Comparison of ENCODE assay signal across 9 mouse cellular contexts in the genomic region with DNA sequence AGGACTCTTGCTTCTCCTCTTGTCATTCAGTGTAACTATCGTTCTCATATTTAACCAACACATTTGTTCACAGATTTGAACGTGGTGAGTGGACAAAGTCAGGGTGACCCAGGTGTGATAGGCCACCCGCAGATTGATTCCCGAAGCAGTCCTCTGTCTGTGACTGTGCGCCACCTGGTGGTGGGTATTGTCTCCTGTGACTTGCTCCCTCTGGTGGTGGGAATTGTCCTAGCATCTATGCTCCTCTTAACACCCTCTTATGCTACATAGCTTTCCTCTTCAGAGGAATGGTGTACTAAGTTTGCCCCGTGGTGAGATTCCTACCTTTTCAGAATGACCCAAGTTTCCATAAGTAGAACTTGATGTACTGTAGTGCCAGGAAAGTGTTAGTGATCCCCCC. TPM values are rescaled to one million over a fixed set of nuclear protein-coding genes. Genes with fewer than 3 reads are reported as not detected.
A peak's percentile ranks its signal among the peaks of the same experiment; 100 is the strongest.
DNase-seq lines count a peak whose midpoint lies in the region; ATAC-seq lines count a peak whose summit lies in the region.
"Had no signal": no experiment of that assay in that cellular context is flagged by ENCODE, and none has a peak within 500 bp of the region (broad histone marks: within the 10 kb centered on the region; RNA-seq: fewer than 3 reads in every experiment).

No protein-coding gene starts in this region.

- H3K4me2 ChIP-seq in hindbrain, embryonic 11.5 days (replicated peaks; ENCODE audit: low read depth, low read length), result no peak overlapping the region
- H3K4me2 ChIP-seq in hindbrain, embryonic 16.5 days (ENCODE audit: low read length), result no peak overlapping the region
- no peak overlapping the region for H3K4me2 ChIP-seq in neural tube, embryonic 11.5 days (ENCODE audit: low read depth)
- H3K4me2 ChIP-seq: embryonic facial prominence, embryonic 12.5 days had no signal

- no peaks in the 10 kb centered on the region for H3K27me3 ChIP-seq in hindbrain, embryonic 11.5 days (ENCODE audit: control insufficient read depth, insufficient read depth, low read length)
- H3K27me3 ChIP-seq in hindbrain, embryonic 16.5 days (replicated peaks; ENCODE audit: control insufficient read depth, insufficient read depth, low read length), result no peaks in the 10 kb centered on the region
- no peaks in the 10 kb centered on the region for H3K27me3 ChIP-seq in neural tube, embryonic 11.5 days (ENCODE audit: control insufficient read depth, insufficient read depth, low read length)
- H3K27me3 ChIP-seq: embryonic facial prominence, embryonic 12.5 days had no signal

- peak; percentile 92 for DNase-seq in hindbrain, embryonic 11.5 days (ENCODE audit: low spot score)
- peak; percentile 61 for DNase-seq in adrenal gland, adult 8-10 months
- DNase-seq in embryo, embryonic 9.5 days (ENCODE audit: extremely low spot score), result peak; percentile 78
- peak; percentile 49 for DNase-seq in heart, postnatal 25 days (ENCODE audit: low spot score)
- DNase-seq in left cerebral cortex, postnatal 10 days (ENCODE audit: extremely low spot score in 1 of 2, low spot score in 2 of 2), result peak; percentile 76 to 81
- peak; percentile 85 for DNase-seq in neural tube, embryonic 11.5 days (ENCODE audit: low spot score)
- peak; percentile 93 for DNase-seq in testis, postnatal 10 days (ENCODE audit: low spot score)

- ATAC-seq in hindbrain, embryonic 11.5 days (ENCODE audit: low FRiP score), result no peak
- ATAC-seq in hindbrain, embryonic 16.5 days, result no peak
- no peak for ATAC-seq in neural tube, embryonic 11.5 days (ENCODE audit: insufficient read depth, low FRiP score, low TSS enrichment)

- no peaks in the 10 kb centered on the region for H3K4me1 ChIP-seq in hindbrain, embryonic 11.5 days (replicated peaks; ENCODE audit: control insufficient read depth, insufficient read depth, low read length)
- no peaks in the 10 kb centered on the region for H3K4me1 ChIP-seq in hindbrain, embryonic 16.5 days (ENCODE audit: control insufficient read depth, insufficient read depth, low read depth, low read length)
- H3K4me1 ChIP-seq in neural tube, embryonic 11.5 days (ENCODE audit: control insufficient read depth, insufficient read depth, low read length), result no peaks in the 10 kb centered on the region
- H3K4me1 ChIP-seq: embryonic facial prominence, embryonic 12.5 days had no signal

- intact Hi-C loops in heart, postnatal 25 days (cut with DNase I), result loop anchor here (1.0 to 2.0 kb wide), 3 partner anchors 219 to 412 kb away; no protein-coding TSS in a partner anchor
- intact Hi-C loops in left cerebral cortex, postnatal 10 days (cut with DNase I), result loop anchor here (5.0 kb wide), 2 partner anchors 350 to 410 kb away; a partner anchor contains a TSS

- no peak overlapping the region for H3K4me3 ChIP-seq in hindbrain, embryonic 11.5 days (ENCODE audit: low read depth, low read length)
- H3K4me3 ChIP-seq in hindbrain, embryonic 16.5 days (ENCODE audit: low read length), result no peak overlapping the region
- H3K4me3 ChIP-seq in neural tube, embryonic 11.5 days (ENCODE audit: low read depth, low read length), result no peak overlapping the region
- H3K4me3 ChIP-seq: embryonic facial prominence, embryonic 12.5 days had no signal

- WGBS in hindbrain, embryonic 11.5 days, result 32% methylated on average over 6 of the region's 6 CpGs
- WGBS in hindbrain, embryonic 16.5 days, result 37% methylated on average over 6 of the region's 6 CpGs
- WGBS in neural tube, embryonic 11.5 days, result 40% methylated on average over 6 of the region's 6 CpGs

- no peaks in the 10 kb centered on the region for H3K36me3 ChIP-seq in hindbrain, embryonic 11.5 days (ENCODE audit: control insufficient read depth, insufficient read depth, low read length)
- no peaks in the 10 kb centered on the region for H3K36me3 ChIP-seq in hindbrain, embryonic 16.5 days (ENCODE audit: control insufficient read depth, insufficient read depth, low read length)
- no peaks in the 10 kb centered on the region for H3K36me3 ChIP-seq in neural tube, embryonic 11.5 days (ENCODE audit: control insufficient read depth, insufficient read depth, low read length)
- H3K36me3 ChIP-seq: embryonic facial prominence, embryonic 12.5 days had no signal

- H3K27ac ChIP-seq in hindbrain, embryonic 11.5 days (ENCODE audit: low read depth, low read length), result no peak overlapping the region
- no peak overlapping the region for H3K27ac ChIP-seq in hindbrain, embryonic 16.5 days (ENCODE audit: low read depth, low read length)
- H3K27ac ChIP-seq in neural tube, embryonic 11.5 days (ENCODE audit: low read depth, low read length), result no peak overlapping the region
- H3K27ac ChIP-seq: embryonic facial prominence, embryonic 12.5 days had no signal

- no peaks in the 10 kb centered on the region for H3K9me3 ChIP-seq in hindbrain, embryonic 11.5 days (ENCODE audit: control insufficient read depth, low read length)
- H3K9me3 ChIP-seq in hindbrain, embryonic 16.5 days (ENCODE audit: control insufficient read depth, low read length), result no peaks in the 10 kb centered on the region
- H3K9me3 ChIP-seq in neural tube, embryonic 11.5 days (ENCODE audit: control insufficient read depth, low read length), result no peaks in the 10 kb centered on the region
- H3K9me3 ChIP-seq: embryonic facial prominence, embryonic 12.5 days had no signal

- H3K9ac ChIP-seq in hindbrain, embryonic 11.5 days (ENCODE audit: low read depth, low read length), result no peak overlapping the region
- no peak overlapping the region for H3K9ac ChIP-seq in hindbrain, embryonic 16.5 days (ENCODE audit: low read depth, low read length)
- no peak overlapping the region for H3K9ac ChIP-seq in neural tube, embryonic 11.5 days (ENCODE audit: low read length)
- H3K9ac ChIP-seq: embryonic facial prominence, embryonic 12.5 days had no signal

RNA-seq across cellular contexts. Expression of a gene that starts 4.7 kb away (rescaled TPM):
- polyA plus RNA-seq in hindbrain, embryonic 11.5 days (2014; fragmentation: Nextera tagmentation; extraction: Ambion mirVana), result 15.8 and 26.5 TPM in 2 replicates
- 28.5 and 29.2 TPM in 2 replicates for polyA plus RNA-seq in hindbrain, embryonic 16.5 days (2015; fragmentation: Nextera tagmentation; extraction: Ambion mirVana)
- total RNA-seq in adrenal gland, adult 8-10 months (2022), result 1 to 10 TPM; 1.2 to 2.0 (median 1.6) TPM
- 1 to 10 TPM; 2.0 to 2.4 TPM for total RNA-seq in heart, postnatal 25 days (2021)
- total RNA-seq in left cerebral cortex, postnatal 10 days (2021), result 10 to 100 TPM; 25.9 to 26.7 TPM
- 11.0 and 11.2 TPM in 2 replicates for polyA plus RNA-seq in neural tube, embryonic 11.5 days (2014; fragmentation: Nextera tagmentation; extraction: Ambion mirVana)

RNA-seq across cellular contexts. Expression of a gene that starts 45.3 kb away (rescaled TPM):
- polyA plus RNA-seq in hindbrain, embryonic 11.5 days (2014; fragmentation: Nextera tagmentation; extraction: Ambion mirVana), result 42.5 and 43.1 TPM in 2 replicates
- 45.2 and 45.6 TPM in 2 replicates for polyA plus RNA-seq in hindbrain, embryonic 16.5 days (2015; fragmentation: Nextera tagmentation; extraction: Ambion mirVana)
- 10 to 100 TPM; 36.7 to 50.4 (median 48.6) TPM for total RNA-seq in adrenal gland, adult 8-10 months (2022)
- total RNA-seq in heart, postnatal 25 days (2021), result 10 to 100 TPM; 32.9 to 34.1 TPM
- 10 to 100 TPM; 42.0 to 46.6 TPM for total RNA-seq in left cerebral cortex, postnatal 10 days (2021)
- polyA plus RNA-seq in neural tube, embryonic 11.5 days (2014; fragmentation: Nextera tagmentation; extraction: Ambion mirVana), result 44.4 and 45.1 TPM in 2 replicates

Comparison
In these comparisons a context has a peak if more than half of its experiments do, and no peak if none do; other contexts are left out.
1. RNA of a gene that starts 4.7 kb away (total RNA-seq): 25.9 to 26.7 TPM in left cerebral cortex, postnatal 10 days; 2.0 to 2.4 TPM in heart, postnatal 25 days and 1.2 to 2.0 TPM in adrenal gland, adult 8-10 months; every median in the first group is over 4 times any median in the second.
2. Peak in every context shown above with its lines, with median percentiles within 50 percentile points of each other: DNase-seq.